Mouse (Mus musculus): ENCODE data around the gene Myo15.

DNA sequence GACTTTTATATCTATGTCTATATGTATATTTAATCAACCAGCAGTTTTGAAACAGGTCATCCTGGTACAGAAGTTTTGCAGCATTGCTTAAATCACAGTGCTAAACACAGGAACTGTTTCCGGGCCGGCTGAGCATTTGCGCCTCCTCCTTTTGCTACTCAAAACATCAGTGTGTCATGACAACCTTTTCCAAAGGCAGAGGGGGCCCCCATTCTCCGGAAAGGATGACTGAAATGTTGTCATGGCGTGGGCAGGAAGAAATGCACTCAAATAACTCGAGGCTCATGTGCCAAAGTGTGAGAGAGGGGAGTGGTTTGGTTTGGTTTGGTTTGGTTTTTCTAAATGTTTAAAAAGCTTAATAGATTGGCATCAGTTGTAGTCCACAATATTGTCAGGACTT lies 26.2 kb upstream of the Myo15 start:
- TF ChIP-seq POLR2A (IDR thresholded peaks at IDR 0.05; ENCODE audit: borderline replicate concordance, low read depth, low read length) (no peak), CTCF (IDR thresholded peaks at IDR 0.05; ENCODE audit: low read depth, low read length) (no peak)
